Mouse (Mus musculus) G1E (cell line): ENCODE results near the gene Cd84. TPM values are rescaled to one million over a fixed set of nuclear protein-coding genes. Genes with fewer than 3 reads are reported as not detected.
"Not testable (repeated sequence)": the region's sequence is repeated elsewhere in the genome, so short reads cannot be mapped to it uniquely, and the experiment has no call there.

Experiments used
- ATAC-seq: 2 replicates; pipeline ENCODE4 v1.8.0; 2016; ENCODE audit warnings: mild to moderate bottlenecking; ENCODE audit not compliant: insufficient number of reproducible peaks, poor library complexity, low FRiP score, severe bottlenecking; ENCODE audit errors: extremely low read depth
- DNase-seq: peaks from one replicate; pipeline ENCODE4 v3.0.0; 2012; ENCODE audit warnings: low spot score
- H3K27me3 ChIP-seq: 2 replicates; pipeline ENCODE4 v1.6.1; 2012; ENCODE audit warnings: mild to moderate bottlenecking, low read length, inconsistent platforms; ENCODE audit not compliant: insufficient read depth
- H3K36me3 ChIP-seq: replicated peaks from 2 replicates; pipeline ENCODE3; 2012; ENCODE audit warnings: mild to moderate bottlenecking, inconsistent platforms
- H3K4me1 ChIP-seq: 2 replicates; pipeline ENCODE4 v1.6.1; 2012; ENCODE audit warnings: low read depth, low read length, inconsistent platforms, mixed read lengths; ENCODE audit not compliant: insufficient read depth
- H3K4me3 ChIP-seq: 2 replicates; pipeline ENCODE4 v1.5.1; 2012; ENCODE audit warnings: low read depth, mild to moderate bottlenecking, inconsistent platforms, low read length, moderate library complexity, mixed read lengths
- H3K9me3 ChIP-seq: replicated peaks from 2 replicates; pipeline ENCODE4 v1.6.1; 2012; ENCODE audit warnings: inconsistent platforms
- CTCF ChIP-seq: IDR thresholded peaks from 2 replicates; pipeline ENCODE4 v1.5.1; 2012; ENCODE audit warnings: low read depth, low read length, inconsistent platforms, mixed read lengths
- GATA1 ChIP-seq: IDR thresholded peaks from 2 replicates; pipeline ENCODE4 v1.6.1; 2012; ENCODE audit warnings: borderline replicate concordance, low read length, inconsistent platforms, mixed read lengths
- GATA2 ChIP-seq: IDR thresholded peaks from 2 replicates; pipeline ENCODE4 v1.6.1; 2012; ENCODE audit warnings: low read depth, low read length, inconsistent platforms, borderline replicate concordance
- POLR2AphosphoS5 ChIP-seq: IDR thresholded peaks from 2 replicates; pipeline ENCODE4 v1.6.1; 2012; ENCODE audit warnings: low read depth, low read length, inconsistent platforms; ENCODE audit not compliant: insufficient replicate concordance
- TAL1 ChIP-seq: conservative IDR thresholded peaks from 2 replicates; pipeline ENCODE4 v1.6.1; 2012; ENCODE audit warnings: low read depth, low read length, inconsistent platforms, mixed read lengths
- polyA plus RNA-seq: library from polyadenylated mRNA; stranded (reverse); fragments of >175 nt; gene quantifications from 2 replicates; pipeline ENCODE4 v1.2.3, GENCODE M21; 2012
- total RNA-seq, 2 experiments: library from RNA; stranded (forward) in 1 of 2; stranded (reverse) in 1 of 2; fragments of 200-1000 nt in 1 of 2; fragments of >200 nt in 1 of 2; fragmentation: Nextera tagmentation in 1 of 2; gene quantifications; 2 replicates each; pipeline ENCODE4 v1.2.3; 2014 to 2017

The Cd84 gene
- 6.7 TPM in 1 of 2 replicates, not detected in the other for total RNA-seq (2014; fragmentation: Nextera tagmentation)
- total RNA-seq (2017), result 0.06 and 0.22 TPM in 2 replicates
- not detected in 2 replicates for polyA plus RNA-seq

GRCm38 (mm10) chr1:171839488-171839887, at the start of gene Cd84:
Gene Cd84, plus strand, starts transcription at chr1:171839697.
- TF ChIP-seq GATA1 (no peak), GATA2 (no peak), TAL1 (no peak), POLR2AphosphoS5 (no peak), CTCF (no peak)
- no peak within 1 kb of the TSS for H3K4me3 ChIP-seq
- ATAC-seq, result no peak

DNA sequence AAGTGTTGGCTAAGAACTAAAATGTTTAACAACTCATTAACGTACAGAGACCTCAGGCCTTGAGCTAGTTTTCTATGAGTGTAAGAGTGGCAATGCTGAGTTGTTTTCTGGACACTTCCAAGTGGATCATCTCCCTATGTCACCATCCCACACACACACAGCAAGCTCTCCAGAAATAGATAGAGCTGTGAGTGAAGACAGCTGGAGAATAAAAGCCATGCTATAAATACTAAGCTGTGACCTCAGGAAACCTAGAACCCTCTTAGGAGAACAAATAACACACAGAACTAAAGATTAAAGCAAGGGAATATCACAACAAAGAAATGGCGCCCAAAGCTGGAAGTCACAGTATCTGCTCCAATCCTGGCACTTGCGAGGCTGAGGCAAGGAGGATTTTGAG, 48.0 kb upstream of the Cd84 start:
- H3K4me1 ChIP-seq, result no peaks in the 10 kb centered on the region
- TF ChIP-seq GATA2 (no peak), POLR2AphosphoS5 (no peak), CTCF (no peak), GATA1 (no peak), TAL1 (no peak)

More at GRCm38 (mm10) chr1:171839488-171839887, at the start of gene Cd84:
- Histone ChIP-seq H3K36me3 (no peaks in the 10 kb centered on the region), H3K9me3 (peaks cover 18% of the 10 kb centered on the region), H3K27me3 (no peaks in the 10 kb centered on the region), H3K4me1 (no peaks in the 10 kb centered on the region)
- DNase-seq, result no peak

GRCm38 (mm10) chr1:171796185-171796584, 43.3 kb upstream of the Cd84 start:
- peaks cover 15% of the 10 kb centered on the region for H3K9me3 ChIP-seq
- H3K27me3 ChIP-seq, result no peaks in the 10 kb centered on the region
- DNase-seq, result no peak
- no peak overlapping the region for H3K4me3 ChIP-seq
- no peak for TF ChIP-seq GATA2
- TF ChIP-seq GATA1, result no peak
- TF ChIP-seq POLR2AphosphoS5, result no peak
- no peak for TF ChIP-seq TAL1
- no peak for TF ChIP-seq CTCF
- ATAC-seq, result no peak
- H3K36me3 ChIP-seq, result no peaks in the 10 kb centered on the region
- no peaks in the 10 kb centered on the region for H3K4me1 ChIP-seq

More for the DNA sequence above, 48.0 kb upstream of the Cd84 start:
- DNase-seq, result no peak
- Histone ChIP-seq H3K27me3 (no peaks in the 10 kb centered on the region), H3K36me3 (no peaks in the 10 kb centered on the region), H3K9me3 (peaks cover 19% of the 10 kb centered on the region), H3K4me3 (no peak overlapping the region)
- ATAC-seq, result no peak

GRCm38 (mm10) chr1:171797840-171798239, 41.7 kb upstream of the Cd84 start:
- H3K36me3 ChIP-seq, result no peaks in the 10 kb centered on the region
- DNase-seq (no peak), ATAC-seq (no peak)

GRCm38 (mm10) chr1:171799648-171800047, 39.8 kb upstream of the Cd84 start:
- no peaks in the 10 kb centered on the region for H3K36me3 ChIP-seq

More at GRCm38 (mm10) chr1:171797840-171798239, 41.7 kb upstream of the Cd84 start:
- TF ChIP-seq POLR2AphosphoS5 (no peak), CTCF (no peak), GATA2 (no peak), GATA1 (no peak)
- no peaks in the 10 kb centered on the region for H3K27me3 ChIP-seq
- H3K9me3 ChIP-seq, result peaks cover 19% of the 10 kb centered on the region
- no peak overlapping the region for H3K4me3 ChIP-seq
- no peaks in the 10 kb centered on the region for H3K4me1 ChIP-seq

GRCm38 (mm10) chr1:171811048-171811447, 28.4 kb upstream of the Cd84 start:
- not testable (repeated sequence) for H3K9me3 ChIP-seq, H3K36me3 ChIP-seq, ATAC-seq, H3K4me1 ChIP-seq, H3K27me3 ChIP-seq, H3K4me3 ChIP-seq, DNase-seq

More at GRCm38 (mm10) chr1:171799648-171800047, 39.8 kb upstream of the Cd84 start:
- no peak for DNase-seq
- TF ChIP-seq TAL1 (no peak), GATA2 (no peak), CTCF (no peak), GATA1 (no peak), POLR2AphosphoS5 (no peak)
- H3K4me1 ChIP-seq, result no peaks in the 10 kb centered on the region
- H3K9me3 ChIP-seq, result peaks cover 27% of the 10 kb centered on the region
- no peak overlapping the region for H3K4me3 ChIP-seq
- no peak for ATAC-seq
- no peaks in the 10 kb centered on the region for H3K27me3 ChIP-seq
